Mouse (Mus musculus) lung, embryonic 16.5 days (tissue): Measurements from ENCODE around the gene Rnf19b. TPM values are rescaled to one million over a fixed set of nuclear protein-coding genes. Genes with fewer than 3 reads are reported as not detected.

Source experiments
- ATAC-seq: fragments of 200-750 bp; cut with Nextera tagmentation; 2 replicates; pipeline ENCODE4 v1.8.0; 2017; ENCODE audit warnings: low read depth, mild to moderate bottlenecking, moderate library complexity
- H3K27ac ChIP-seq: fragments of 300-500 bp; sonication (generic); 2 replicates; pipeline ENCODE4 v1.5.1; 2014; ENCODE audit warnings: mild to moderate bottlenecking, control low read depth, low read length
- H3K27me3 ChIP-seq: fragments of 300-500 bp; sonication (generic); 2 replicates; pipeline ENCODE4 v1.6.1; 2014; ENCODE audit warnings: low read depth, low read length, mixed read lengths; ENCODE audit not compliant: control insufficient read depth, insufficient read depth
- H3K36me3 ChIP-seq: fragments of 300-500 bp; sonication (generic); 2 replicates; pipeline ENCODE4 v1.6.1; 2014; ENCODE audit warnings: low read length; ENCODE audit not compliant: control insufficient read depth, insufficient read depth
- H3K4me1 ChIP-seq: fragments of 300-500 bp; sonication (generic); replicated peaks from 2 replicates; pipeline ENCODE4 v1.6.1; 2014; ENCODE audit warnings: low read length, mixed read lengths; ENCODE audit not compliant: control insufficient read depth, insufficient read depth
- H3K4me2 ChIP-seq: fragments of 300-500 bp; sonication (generic); 2 replicates; pipeline ENCODE4 v1.6.1; 2014; ENCODE audit warnings: low read depth, low read length, control low read depth
- H3K4me3 ChIP-seq: fragments of 300-500 bp; sonication (generic); 2 replicates; pipeline ENCODE4 v1.5.1; 2014; ENCODE audit warnings: mild to moderate bottlenecking, low read length, control low read depth
- H3K9ac ChIP-seq: fragments of 300-500 bp; sonication (generic); 2 replicates; pipeline ENCODE4 v1.6.1; 2014; ENCODE audit warnings: low read length, control low read depth
- H3K9me3 ChIP-seq: fragments of 300-500 bp; sonication (generic); 2 replicates; pipeline ENCODE4 v1.6.1; 2016; ENCODE audit warnings: low read length; ENCODE audit not compliant: control insufficient read depth
- WGBS: fragments of 180-500 bp; shearing (Covaris S2); extraction: QIAGEN DNeasy Blood & Tissue Kit; methylation state at CpG from one replicate; pipeline ENCODE4 v1.1.7; 2014; 5-methylcytosine and 5-hydroxymethylcytosine counted together
- polyA plus RNA-seq: library from polyadenylated mRNA; unstranded; fragments of >200 nt; fragmentation: Nextera tagmentation; extraction: Ambion mirVana; gene quantifications from 2 replicates; pipeline ENCODE4 v1.2.1, GENCODE M21; 2015

The Rnf19b gene
- polyA plus RNA-seq, 1 experiment from 2014 or later: 7.1 TPM

GRCm38 (mm10) chr4:129082379-129083115 lies 24.5 kb downstream of the Rnf19b start:
- H3K27me3 ChIP-seq: no peaks in the 10 kb centered on the region
- H3K4me1 ChIP-seq: peaks cover 9% of the 10 kb centered on the region
- peaks cover 33% of the 10 kb centered on the region for H3K36me3 ChIP-seq
- peaks cover 8% of the 10 kb centered on the region; the same call in 1 of the 2 replicates for H3K9me3 ChIP-seq
- H3K9ac ChIP-seq: no peak overlapping the region
- peak; percentile 85 for ATAC-seq
- H3K4me3 ChIP-seq: no peak overlapping the region
- H3K4me2 ChIP-seq: 0 out of 2 replicates have a peak overlapping the region, but pooled peaks have one; percentile 8
- peak overlapping the region; percentile 64 for H3K27ac ChIP-seq
- 29% methylated on average over 10 of the region's 10 CpGs for WGBS

GRCm38 (mm10) chr4:129084896-129085295 lies 26.8 kb downstream of the Rnf19b start:
- no peak for ATAC-seq
- no peak overlapping the region for H3K9ac ChIP-seq
- no peak overlapping the region for H3K4me2 ChIP-seq
- H3K4me1 ChIP-seq: peaks cover 9% of the 10 kb centered on the region
- H3K36me3 ChIP-seq: peaks cover 13% of the 10 kb centered on the region
- H3K27me3 ChIP-seq: no peaks in the 10 kb centered on the region
- no peak overlapping the region for H3K4me3 ChIP-seq
- H3K27ac ChIP-seq: no peak overlapping the region
- H3K9me3 ChIP-seq: no peaks in the 10 kb centered on the region
- WGBS: 91% methylated on average over 9 of the region's 9 CpGs

- no peak overlapping the region for H3K9ac ChIP-seq
- H3K36me3 ChIP-seq: peaks cover 10% of the 10 kb centered on the region
- WGBS: 28% methylated on average over 8 of the region's 8 CpGs
- H3K4me1 ChIP-seq: peaks cover 9% of the 10 kb centered on the region
- no peak; the same call in 1 of the 2 replicates for ATAC-seq
- no peak overlapping the region for H3K27ac ChIP-seq
- no peak overlapping the region for H3K4me2 ChIP-seq
- no peaks in the 10 kb centered on the region for H3K27me3 ChIP-seq
- no peaks in the 10 kb centered on the region for H3K9me3 ChIP-seq
- no peak overlapping the region for H3K4me3 ChIP-seq
Measured at GRCm38 (mm10) chr4:129086078-129086477, 28.0 kb downstream of the Rnf19b start.

DNA sequence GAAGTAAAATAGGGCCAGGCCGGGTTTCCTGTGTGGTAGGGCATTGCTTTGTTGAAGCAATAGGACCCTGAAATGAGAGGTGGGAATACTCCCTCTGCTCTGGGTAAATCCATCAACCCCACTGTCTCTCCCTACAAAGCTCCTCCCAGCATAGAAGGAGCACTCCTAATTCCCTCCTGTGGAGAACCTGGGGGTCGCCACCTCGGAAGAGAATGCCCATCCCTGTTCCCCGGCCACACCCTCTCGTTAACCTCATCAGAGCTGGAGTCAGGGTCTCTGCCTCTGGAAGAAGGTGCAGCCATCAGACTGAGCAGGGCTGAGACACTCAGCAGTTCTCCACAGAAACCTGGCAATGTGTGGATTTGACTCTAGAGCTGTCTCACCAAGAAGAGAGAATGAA lies 29.8 kb downstream of the Rnf19b start:
- Histone ChIP-seq H3K4me1 (no peaks in the 10 kb centered on the region; the same call in 1 of the 2 replicates), H3K27ac (no peak overlapping the region), H3K9ac (no peak overlapping the region), H3K4me2 (no peak overlapping the region), H3K4me3 (no peak overlapping the region), H3K27me3 (no peaks in the 10 kb centered on the region), H3K36me3 (peaks cover 10% of the 10 kb centered on the region), H3K9me3 (no peaks in the 10 kb centered on the region)
- no peak for ATAC-seq
- WGBS: 53% methylated on average over 5 of the region's 5 CpGs

DNA sequence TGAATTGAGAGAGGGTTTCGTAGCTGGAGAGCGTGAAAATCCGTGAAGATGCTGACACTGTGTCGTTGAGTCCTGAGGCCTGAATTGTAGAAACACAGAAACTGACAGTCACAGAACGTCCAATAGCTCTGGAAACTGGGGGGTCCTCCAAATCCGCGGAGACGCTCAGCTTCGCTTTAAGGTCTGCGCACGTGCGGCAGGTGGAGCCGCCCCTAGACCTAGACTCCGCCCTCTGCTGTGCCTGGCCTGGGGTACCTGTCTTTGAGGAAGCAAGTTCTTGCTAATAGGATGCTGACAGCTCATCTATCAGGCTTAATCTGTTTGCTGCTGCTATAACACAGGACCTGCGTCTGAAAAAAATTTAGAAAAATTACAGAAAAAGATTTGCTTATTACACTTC lies 37.2 kb downstream of the Rnf19b start:
- no peak overlapping the region for H3K9ac ChIP-seq
- no peaks in the 10 kb centered on the region for H3K36me3 ChIP-seq
- H3K4me2 ChIP-seq: no peak overlapping the region
- no peaks in the 10 kb centered on the region for H3K9me3 ChIP-seq
- H3K27me3 ChIP-seq: no peaks in the 10 kb centered on the region
- WGBS: 18% methylated on average over 15 of the region's 15 CpGs
- no peak for ATAC-seq
- no peak overlapping the region for H3K27ac ChIP-seq
- no peak overlapping the region for H3K4me3 ChIP-seq
- H3K4me1 ChIP-seq: no peaks in the 10 kb centered on the region

DNA sequence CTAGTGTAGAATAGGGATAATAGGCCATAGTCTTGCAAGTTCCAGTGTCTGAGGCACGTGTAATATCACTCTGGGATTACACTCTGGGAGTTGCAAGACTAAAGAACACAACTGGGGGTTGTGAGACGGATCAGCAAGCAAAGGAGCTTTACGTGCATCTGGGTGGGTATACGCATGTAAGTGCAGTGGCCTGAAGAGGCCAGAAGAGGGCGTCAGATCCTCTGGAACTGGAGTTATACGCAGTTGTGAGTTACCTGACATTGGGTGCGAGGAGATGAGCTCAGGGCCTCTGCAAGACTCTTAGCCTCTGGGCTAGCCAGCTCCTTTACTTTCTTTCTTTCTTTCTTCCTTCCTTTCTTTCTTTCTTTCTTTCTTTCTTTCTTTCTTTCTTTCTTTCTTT lies 38.9 kb downstream of the Rnf19b start:
- 69% methylated on average over 7 of the region's 7 CpGs for WGBS

GRCm38 (mm10) chr4:129102133-129102829 lies 44.2 kb downstream of the Rnf19b start:
- H3K9me3 ChIP-seq: no peaks in the 10 kb centered on the region
- H3K4me3 ChIP-seq: no peak overlapping the region
- no peak overlapping the region for H3K9ac ChIP-seq
- no peak for ATAC-seq
- H3K27me3 ChIP-seq: peaks cover 15% of the 10 kb centered on the region
- WGBS: 57% methylated on average over 14 of the region's 14 CpGs
- H3K4me1 ChIP-seq: peaks cover 10% of the 10 kb centered on the region
- H3K27ac ChIP-seq: no peak overlapping the region
- no peak overlapping the region for H3K4me2 ChIP-seq
- no peaks in the 10 kb centered on the region for H3K36me3 ChIP-seq

More for the DNA sequence above, 38.9 kb downstream of the Rnf19b start:
- Histone ChIP-seq H3K27me3 (no peaks in the 10 kb centered on the region), H3K36me3 (no peaks in the 10 kb centered on the region), H3K4me2 (no peak overlapping the region), H3K4me1 (no peaks in the 10 kb centered on the region), H3K9ac (no peak overlapping the region), H3K4me3 (no peak overlapping the region), H3K27ac (no peak overlapping the region), H3K9me3 (no peaks in the 10 kb centered on the region)
- ATAC-seq: no peak

GRCm38 (mm10) chr4:129105356-129105755 lies 47.3 kb downstream of the Rnf19b start, which contains the start of gene Tmem54:
Tmem54 (plus strand) TSS chr4:129105548.
- Histone ChIP-seq H3K27me3 (peaks cover 15% of the 10 kb centered on the region), H3K4me1 (peaks cover 15% of the 10 kb centered on the region), H3K4me3 (peak within 1 kb of the TSS; percentile 44), H3K9me3 (no peaks in the 10 kb centered on the region), H3K36me3 (no peaks in the 10 kb centered on the region), H3K27ac (no peak within 1 kb of the TSS), H3K9ac (peak within 1 kb of the TSS; percentile 51), H3K4me2 (peak within 1 kb of the TSS; percentile 51)
- ATAC-seq: peak; percentile 86
- 1% methylated on average over 38 of the region's 40 CpGs for WGBS

DNA sequence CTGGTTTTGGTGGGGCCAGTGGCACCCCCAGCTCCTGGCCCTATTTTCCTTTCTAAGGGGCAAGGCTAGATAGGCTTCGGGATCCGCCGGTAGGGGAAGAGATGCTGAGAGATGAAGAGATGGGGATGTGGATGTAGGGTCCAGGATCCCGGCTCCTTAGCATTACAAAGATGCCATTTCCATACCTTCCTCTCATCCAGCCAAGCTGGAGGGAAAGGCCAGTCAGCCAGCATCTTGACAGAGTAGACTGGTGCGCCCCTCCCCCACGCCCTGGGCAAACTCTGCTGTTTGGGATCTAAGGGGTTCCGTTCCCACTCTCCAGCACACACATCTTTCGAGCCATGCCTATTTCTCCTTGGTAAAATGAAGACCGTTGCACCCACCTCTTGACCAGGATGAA lies 48.0 kb downstream of the Rnf19b start:
- H3K36me3 ChIP-seq: no peaks in the 10 kb centered on the region
- peak overlapping the region; percentile 51 for H3K9ac ChIP-seq
- ATAC-seq: no peak
- H3K27me3 ChIP-seq: peaks cover 15% of the 10 kb centered on the region
- peaks cover 15% of the 10 kb centered on the region for H3K4me1 ChIP-seq
- peak overlapping the region; percentile 44 for H3K4me3 ChIP-seq
- H3K4me2 ChIP-seq: peak overlapping the region; percentile 51
- H3K27ac ChIP-seq: no peak overlapping the region
- WGBS: 22% methylated on average over 9 of the region's 9 CpGs
- H3K9me3 ChIP-seq: no peaks in the 10 kb centered on the region
